Mouse (Mus musculus) testis, adult 2 months (tissue): Measurements from ENCODE around the gene Bckdhb.

Experiments used
- CTCF ChIP-seq: fragments of 200-500 bp; IDR thresholded peaks from 2 replicates; pipeline ENCODE4 v1.5.1; 2012; ENCODE audit warnings: low read depth, mild to moderate bottlenecking, inconsistent platforms, low read length, moderate library complexity; ENCODE audit not compliant: control insufficient read depth, insufficient read depth, insufficient replicate concordance
- POLR2A ChIP-seq: fragments of 200-500 bp; IDR thresholded peaks from 2 replicates; pipeline ENCODE4 v1.6.1; 2012; ENCODE audit warnings: low read depth, mild to moderate bottlenecking, inconsistent platforms, low read length, moderate library complexity; ENCODE audit not compliant: control insufficient read depth

DNA sequence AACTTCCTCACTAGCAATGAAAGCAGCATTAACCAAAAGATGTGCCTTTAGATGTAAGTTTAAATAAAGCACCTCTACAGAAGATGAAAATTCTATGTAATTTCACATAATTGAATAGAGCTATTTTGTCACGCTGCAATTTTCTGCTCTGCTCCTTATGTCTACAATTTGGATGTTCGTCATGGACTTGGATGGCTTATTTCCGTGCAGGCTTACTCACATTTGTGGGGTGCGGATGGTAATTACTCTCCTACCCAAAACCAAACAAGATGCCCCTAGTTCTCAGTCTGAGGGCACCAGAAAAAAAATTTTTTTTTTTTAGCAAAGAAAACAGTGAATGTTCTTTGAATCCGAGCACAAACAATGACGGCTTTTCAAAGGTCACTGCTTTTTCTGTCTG lies 212.2 kb downstream of the Bckdhb start:
- TF ChIP-seq CTCF (no peak), POLR2A (no peak)
